Mouse (Mus musculus): ENCODE measurements around the gene Ubb. TPM values are rescaled to one million over a fixed set of nuclear protein-coding genes. Genes with fewer than 3 reads are reported as not detected.

Gene Ubb
- polyA plus RNA-seq, 1 experiment from 2014 or later: 2,876 TPM

- H3K36me3 ChIP-seq (ENCODE audit: control insufficient read depth, insufficient read depth, low read length): no peaks in the 10 kb centered on the region
- H3K4me2 ChIP-seq (ENCODE audit: low read length): peak within 1 kb of the TSS; percentile 85
- H3K4me1 ChIP-seq (ENCODE audit: control insufficient read depth in 2 of 2, insufficient read depth in 2 of 2, low read length in 2 of 2): peaks cover 7% of the 10 kb centered on the region in 2 experiments; a peak in 2 of 4 replicates
- H3K27me3 ChIP-seq (ENCODE audit: control insufficient read depth, insufficient read depth, low read length): 0 out of 2 replicates have a peak, but pooled peaks cover 4% of the 10 kb centered on the region
- peak within 1 kb of the TSS; percentile 90 for H3K9ac ChIP-seq (ENCODE audit: low read length)
- H3K27ac ChIP-seq (replicated peaks in 1 of 2; ENCODE audit: control insufficient read depth in 1 of 2, insufficient read depth in 1 of 2, low read depth in 2 of 2, low read length in 2 of 2): peak within 1 kb of the TSS in 1 of 2 experiments; percentile 61; a peak in 2 of 4 replicates
- H3K4me3 ChIP-seq (ENCODE audit: control insufficient read depth in 1 of 2, insufficient read depth in 1 of 2, low read depth in 1 of 2, low read length in 2 of 2): peak within 1 kb of the TSS; percentile 78 to 86
- H3K9me3 ChIP-seq (ENCODE audit: control insufficient read depth, low read length): no peaks in the 10 kb centered on the region
- 10% methylated on average over 41 of the region's 57 CpGs for WGBS
- ATAC-seq (ENCODE audit: insufficient number of reproducible peaks, insufficient read depth, low FRiP score, low read depth): peak; percentile 68
These were observed 11.7 kb upstream of the Ubb start, which contains the start of gene Cenpv for GRCm38 (mm10) chr11:62539089-62539890. Cenpv (minus strand) TSS chr11:62539261.

GRCm38 (mm10) chr11:62540167-62540566 lies 10.8 kb upstream of the Ubb start:
- Histone ChIP-seq H3K9me3 (ENCODE audit: control insufficient read depth, low read length) (no peaks in the 10 kb centered on the region), H3K4me1 (ENCODE audit: control insufficient read depth in 2 of 2, insufficient read depth in 2 of 2, low read length in 2 of 2) (peaks cover 7% of the 10 kb centered on the region in 2 experiments; a peak in 2 of 4 replicates), H3K27ac (replicated peaks in 1 of 2; ENCODE audit: control insufficient read depth in 1 of 2, insufficient read depth in 1 of 2, low read depth in 2 of 2, low read length in 2 of 2) (no peak overlapping the region), H3K27me3 (ENCODE audit: control insufficient read depth, insufficient read depth, low read length) (0 out of 2 replicates have a peak, but pooled peaks cover 4% of the 10 kb centered on the region), H3K4me3 (ENCODE audit: control insufficient read depth in 1 of 2, insufficient read depth in 1 of 2, low read depth in 1 of 2, low read length in 2 of 2) (no peak overlapping the region), H3K4me2 (ENCODE audit: low read length) (no peak overlapping the region), H3K36me3 (ENCODE audit: control insufficient read depth, insufficient read depth, low read length) (no peaks in the 10 kb centered on the region), H3K9ac (ENCODE audit: low read length) (no peak overlapping the region)
- ATAC-seq (ENCODE audit: insufficient number of reproducible peaks, insufficient read depth, low FRiP score, low read depth): no peak
- 81% methylated on average over 7 of the region's 7 CpGs for WGBS

GRCm38 (mm10) chr11:62540969-62541368 lies 10.0 kb upstream of the Ubb start:
- Histone ChIP-seq H3K9me3 (ENCODE audit: control insufficient read depth, low read length) (no peaks in the 10 kb centered on the region), H3K36me3 (ENCODE audit: control insufficient read depth, insufficient read depth, low read length) (no peaks in the 10 kb centered on the region), H3K27me3 (ENCODE audit: control insufficient read depth, insufficient read depth, low read length) (0 out of 2 replicates have a peak, but pooled peaks cover 4% of the 10 kb centered on the region), H3K9ac (ENCODE audit: low read length) (no peak overlapping the region), H3K4me2 (ENCODE audit: low read length) (no peak overlapping the region), H3K4me1 (ENCODE audit: control insufficient read depth in 2 of 2, insufficient read depth in 2 of 2, low read length in 2 of 2) (peaks cover 7% of the 10 kb centered on the region in 2 experiments; a peak in 2 of 4 replicates), H3K27ac (replicated peaks in 1 of 2; ENCODE audit: control insufficient read depth in 1 of 2, insufficient read depth in 1 of 2, low read depth in 2 of 2, low read length in 2 of 2) (no peak overlapping the region), H3K4me3 (ENCODE audit: control insufficient read depth in 1 of 2, insufficient read depth in 1 of 2, low read depth in 1 of 2, low read length in 2 of 2) (no peak overlapping the region)
- WGBS: 66% methylated on average over 2 of the region's 2 CpGs
- no peak for ATAC-seq (ENCODE audit: insufficient number of reproducible peaks, insufficient read depth, low FRiP score, low read depth)

GRCm38 (mm10) chr11:62541581-62541980 lies 9.4 kb upstream of the Ubb start:
- H3K9me3 ChIP-seq (ENCODE audit: control insufficient read depth, low read length): no peaks in the 10 kb centered on the region
- H3K4me2 ChIP-seq (ENCODE audit: low read length): no peak overlapping the region
- no peak overlapping the region for H3K9ac ChIP-seq (ENCODE audit: low read length)
- H3K27ac ChIP-seq (replicated peaks in 1 of 2; ENCODE audit: control insufficient read depth in 1 of 2, insufficient read depth in 1 of 2, low read depth in 2 of 2, low read length in 2 of 2): no peak overlapping the region
- no peak overlapping the region for H3K4me3 ChIP-seq (ENCODE audit: control insufficient read depth in 1 of 2, insufficient read depth in 1 of 2, low read depth in 1 of 2, low read length in 2 of 2)
- H3K36me3 ChIP-seq (ENCODE audit: control insufficient read depth, insufficient read depth, low read length): no peaks in the 10 kb centered on the region
- H3K27me3 ChIP-seq (ENCODE audit: control insufficient read depth, insufficient read depth, low read length): 0 out of 2 replicates have a peak, but pooled peaks cover 4% of the 10 kb centered on the region
- WGBS: 79% methylated on average over 8 of the region's 8 CpGs
- peaks cover 7% of the 10 kb centered on the region in 2 experiments; a peak in 2 of 4 replicates for H3K4me1 ChIP-seq (ENCODE audit: control insufficient read depth in 2 of 2, insufficient read depth in 2 of 2, low read length in 2 of 2)
- no peak for ATAC-seq (ENCODE audit: insufficient number of reproducible peaks, insufficient read depth, low FRiP score, low read depth)

GRCm38 (mm10) chr11:62543991-62544390 lies 7.0 kb upstream of the Ubb start:
- WGBS: 84% methylated on average over 3 of the region's 3 CpGs
- Histone ChIP-seq H3K27me3 (ENCODE audit: control insufficient read depth, insufficient read depth, low read length) (no peaks in the 10 kb centered on the region), H3K27ac (replicated peaks in 1 of 2; ENCODE audit: control insufficient read depth in 1 of 2, insufficient read depth in 1 of 2, low read depth in 2 of 2, low read length in 2 of 2) (no peak overlapping the region), H3K9ac (ENCODE audit: low read length) (no peak overlapping the region), H3K4me1 (ENCODE audit: control insufficient read depth in 2 of 2, insufficient read depth in 2 of 2, low read length in 2 of 2) (peaks cover 0 to 2% of the 10 kb centered on the region in 2 experiments; a peak in 1 of 4 replicates), H3K36me3 (ENCODE audit: control insufficient read depth, insufficient read depth, low read length) (no peaks in the 10 kb centered on the region), H3K4me3 (ENCODE audit: control insufficient read depth in 1 of 2, insufficient read depth in 1 of 2, low read depth in 1 of 2, low read length in 2 of 2) (no peak overlapping the region), H3K9me3 (ENCODE audit: control insufficient read depth, low read length) (no peaks in the 10 kb centered on the region), H3K4me2 (ENCODE audit: low read length) (no peak overlapping the region)
- no peak for ATAC-seq (ENCODE audit: insufficient number of reproducible peaks, insufficient read depth, low FRiP score, low read depth)

- Histone ChIP-seq H3K9me3 (ENCODE audit: control insufficient read depth, low read length) (no peaks in the 10 kb centered on the region), H3K4me2 (ENCODE audit: low read length) (peak overlapping the region; percentile 86), H3K27me3 (ENCODE audit: control insufficient read depth, insufficient read depth, low read length) (no peaks in the 10 kb centered on the region), H3K9ac (ENCODE audit: low read length) (peak overlapping the region; percentile 86), H3K36me3 (ENCODE audit: control insufficient read depth, insufficient read depth, low read length) (peaks cover 19% of the 10 kb centered on the region), H3K4me3 (ENCODE audit: control insufficient read depth in 1 of 2, insufficient read depth in 1 of 2, low read depth in 1 of 2, low read length in 2 of 2) (peak overlapping the region in 1 of 2 experiments; percentile 57; a peak in 3 of 4 replicates), H3K4me1 (ENCODE audit: control insufficient read depth in 2 of 2, insufficient read depth in 2 of 2, low read length in 2 of 2) (peaks cover 2 to 20% of the 10 kb centered on the region in 2 experiments; a peak in 3 of 4 replicates), H3K27ac (replicated peaks in 1 of 2; ENCODE audit: control insufficient read depth in 1 of 2, insufficient read depth in 1 of 2, low read depth in 2 of 2, low read length in 2 of 2) (peak overlapping the region in 1 of 2 experiments; percentile 92; a peak in 3 of 4 replicates)
- WGBS: 16% methylated on average over 5 of the region's 5 CpGs
- ATAC-seq (ENCODE audit: insufficient number of reproducible peaks, insufficient read depth, low FRiP score, low read depth): no peak
These were observed 1.2 kb upstream of the Ubb start for GRCm38 (mm10) chr11:62549782-62550181.

GRCm38 (mm10) chr11:62550227-62550685 lies 715 bp upstream of the Ubb start:
- peak overlapping the region; percentile 86 for H3K9ac ChIP-seq (ENCODE audit: low read length)
- peak overlapping the region; percentile 57 to 81 for H3K4me3 ChIP-seq (ENCODE audit: control insufficient read depth in 1 of 2, insufficient read depth in 1 of 2, low read depth in 1 of 2, low read length in 2 of 2)
- H3K4me2 ChIP-seq (ENCODE audit: low read length): peak overlapping the region; percentile 86
- H3K27ac ChIP-seq (replicated peaks in 1 of 2; ENCODE audit: control insufficient read depth in 1 of 2, insufficient read depth in 1 of 2, low read depth in 2 of 2, low read length in 2 of 2): peak overlapping the region; percentile 92 to 93
- no peaks in the 10 kb centered on the region for H3K27me3 ChIP-seq (ENCODE audit: control insufficient read depth, insufficient read depth, low read length)
- H3K4me1 ChIP-seq (ENCODE audit: control insufficient read depth in 2 of 2, insufficient read depth in 2 of 2, low read length in 2 of 2): peaks cover 2 to 24% of the 10 kb centered on the region in 2 experiments; a peak in 3 of 4 replicates
- no peaks in the 10 kb centered on the region for H3K9me3 ChIP-seq (ENCODE audit: control insufficient read depth, low read length)
- 0 out of 2 replicates have a peak, but pooled peaks have one; percentile 24 for ATAC-seq (ENCODE audit: insufficient number of reproducible peaks, insufficient read depth, low FRiP score, low read depth)
- WGBS: 2% methylated on average over 11 of the region's 11 CpGs
- H3K36me3 ChIP-seq (ENCODE audit: control insufficient read depth, insufficient read depth, low read length): peaks cover 21% of the 10 kb centered on the region

Measured in heart, embryonic 14.5 days (tissue).